Mouse (Mus musculus): Measurements from ENCODE around the gene Meis1. TPM values are rescaled to one million over a fixed set of nuclear protein-coding genes. Genes with fewer than 3 reads are reported as not detected.
A peak's percentile ranks its signal among the peaks of the same experiment; 100 is the strongest.

Meis1 gene
- 2.1 and 2.3 TPM in 2 replicates for polyA plus RNA-seq (2011; ENCODE audit: insufficient read depth, insufficient read length, low read depth, missing spikeins)

DNA sequence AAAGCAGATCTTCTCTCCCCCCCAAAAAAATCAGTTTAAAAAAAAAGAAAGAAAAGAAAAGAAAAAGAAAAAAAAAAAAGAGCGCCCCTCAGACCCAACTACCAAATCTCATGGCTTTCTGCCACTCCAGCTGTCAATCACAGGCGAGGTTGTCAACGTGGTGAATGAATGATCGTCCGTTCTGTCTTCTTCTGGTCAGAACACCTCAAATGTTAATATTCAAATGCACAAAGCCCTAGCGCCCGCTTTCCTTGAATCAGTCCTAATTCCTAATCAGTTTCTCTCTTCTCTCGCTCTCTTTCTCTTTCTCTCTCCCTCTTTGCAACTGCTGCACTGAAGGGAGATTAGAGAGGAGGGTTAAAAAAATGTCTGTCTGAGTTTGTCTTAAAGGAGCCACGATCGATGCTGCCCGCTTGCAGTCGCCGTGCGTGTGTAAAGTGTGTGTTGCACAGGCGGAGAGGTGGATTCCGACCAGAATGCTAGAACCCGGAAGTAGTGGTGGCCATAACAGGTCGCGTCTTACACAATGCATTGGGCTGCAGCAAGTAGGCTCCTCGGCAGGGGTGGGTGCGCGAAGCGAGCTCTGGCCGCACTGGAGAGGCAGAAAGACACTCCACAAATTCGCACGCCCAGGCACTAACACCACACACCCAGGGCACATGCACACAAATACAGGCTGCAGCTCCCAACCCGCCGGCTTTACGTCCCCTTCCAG is at the start of gene Meis1:
Gene Meis1, minus strand, starts transcription at position 497 of the 715 bp plus-strand sequence.
- Histone ChIP-seq H3K4me1 (ENCODE audit: control insufficient read depth, insufficient read depth, low read length) (no peaks in the 10 kb centered on the region), H3K27me3 (ENCODE audit: control insufficient read depth, insufficient read depth, low read length, poor library complexity, severe bottlenecking) (peaks cover 42% of the 10 kb centered on the region), H3K9me3 (replicated peaks; ENCODE audit: control insufficient read depth, insufficient read depth, low read length, poor library complexity, severe bottlenecking) (no peaks in the 10 kb centered on the region), H3K9ac (ENCODE audit: low read depth, poor library complexity, severe bottlenecking) (peak within 1 kb of the TSS; percentile 70), H3K27ac (ENCODE audit: insufficient read depth, low read length) (no peak within 1 kb of the TSS), H3K4me3 (ENCODE audit: low read depth, low read length) (peak within 1 kb of the TSS; percentile 79), H3K36me3 (ENCODE audit: control insufficient read depth, insufficient read depth, low read length, poor library complexity, severe bottlenecking) (no peaks in the 10 kb centered on the region)
- no peak for TF ChIP-seq POLR2A (IDR thresholded peaks at IDR 0.05; ENCODE audit: insufficient read depth, low read length)
- no peak for TF ChIP-seq CTCF (IDR thresholded peaks at IDR 0.05; ENCODE audit: low read depth, low read length)
- peak; percentile 61; the same call in 1 of the 2 replicates for TF ChIP-seq EP300 (IDR thresholded peaks at IDR 0.05; ENCODE audit: insufficient read depth, low read depth, low read length)

DNA sequence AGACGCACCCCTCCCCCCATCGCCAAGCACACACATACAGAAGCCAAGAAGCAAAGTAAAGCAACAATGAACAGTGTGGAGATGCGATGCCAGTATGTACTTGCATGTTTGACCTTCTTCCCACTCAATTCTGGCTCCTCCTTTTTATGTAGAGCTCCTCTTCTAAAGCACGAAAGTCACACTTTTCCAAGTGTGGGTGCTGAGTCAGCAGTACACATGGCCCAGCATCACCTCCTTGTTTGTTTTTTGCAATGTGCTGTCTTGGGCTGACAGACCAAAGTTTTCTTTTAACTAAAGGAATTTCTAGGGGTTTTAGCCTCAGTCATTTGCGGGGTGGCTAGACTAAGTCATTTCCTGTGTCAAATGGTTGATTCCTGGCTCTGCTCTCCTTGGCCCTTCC is 48.5 kb upstream of the Meis1 start:
- Histone ChIP-seq H3K27ac (ENCODE audit: insufficient read depth, low read length) (no peak overlapping the region), H3K27me3 (ENCODE audit: control insufficient read depth, insufficient read depth, low read length, poor library complexity, severe bottlenecking) (no peaks in the 10 kb centered on the region), H3K9me3 (replicated peaks; ENCODE audit: control insufficient read depth, insufficient read depth, low read length, poor library complexity, severe bottlenecking) (peaks cover 15% of the 10 kb centered on the region), H3K4me1 (ENCODE audit: control insufficient read depth, insufficient read depth, low read length) (no peaks in the 10 kb centered on the region), H3K4me3 (ENCODE audit: low read depth, low read length) (no peak overlapping the region), H3K9ac (ENCODE audit: low read depth, poor library complexity, severe bottlenecking) (no peak overlapping the region), H3K36me3 (ENCODE audit: control insufficient read depth, insufficient read depth, low read length, poor library complexity, severe bottlenecking) (no peaks in the 10 kb centered on the region)
- no peak for TF ChIP-seq EP300 (IDR thresholded peaks at IDR 0.05; ENCODE audit: insufficient read depth, low read depth, low read length)
- no peak for TF ChIP-seq POLR2A (IDR thresholded peaks at IDR 0.05; ENCODE audit: insufficient read depth, low read length)
- no peak for TF ChIP-seq CTCF (IDR thresholded peaks at IDR 0.05; ENCODE audit: low read depth, low read length)

GRCm38 (mm10) chr11:19049276-19049675 is 30.5 kb upstream of the Meis1 start:
- Histone ChIP-seq H3K9me3 (replicated peaks; ENCODE audit: control insufficient read depth, insufficient read depth, low read length, poor library complexity, severe bottlenecking) (no peaks in the 10 kb centered on the region), H3K27ac (ENCODE audit: insufficient read depth, low read length) (no peak overlapping the region), H3K9ac (ENCODE audit: low read depth, poor library complexity, severe bottlenecking) (no peak overlapping the region), H3K4me1 (ENCODE audit: control insufficient read depth, insufficient read depth, low read length) (no peaks in the 10 kb centered on the region), H3K36me3 (ENCODE audit: control insufficient read depth, insufficient read depth, low read length, poor library complexity, severe bottlenecking) (no peaks in the 10 kb centered on the region), H3K4me3 (ENCODE audit: low read depth, low read length) (no peak overlapping the region), H3K27me3 (ENCODE audit: control insufficient read depth, insufficient read depth, low read length, poor library complexity, severe bottlenecking) (peaks cover 3% of the 10 kb centered on the region)
- TF ChIP-seq EP300 (IDR thresholded peaks at IDR 0.05; ENCODE audit: insufficient read depth, low read depth, low read length) = no peak
- TF ChIP-seq POLR2A (IDR thresholded peaks at IDR 0.05; ENCODE audit: insufficient read depth, low read length) = no peak
- no peak for TF ChIP-seq CTCF (IDR thresholded peaks at IDR 0.05; ENCODE audit: low read depth, low read length)

- Histone ChIP-seq H3K4me1 (ENCODE audit: control insufficient read depth, insufficient read depth, low read length) (no peaks in the 10 kb centered on the region), H3K27me3 (ENCODE audit: control insufficient read depth, insufficient read depth, low read length, poor library complexity, severe bottlenecking) (no peaks in the 10 kb centered on the region), H3K36me3 (ENCODE audit: control insufficient read depth, insufficient read depth, low read length, poor library complexity, severe bottlenecking) (no peaks in the 10 kb centered on the region), H3K9me3 (replicated peaks; ENCODE audit: control insufficient read depth, insufficient read depth, low read length, poor library complexity, severe bottlenecking) (no peaks in the 10 kb centered on the region), H3K9ac (ENCODE audit: low read depth, poor library complexity, severe bottlenecking) (no peak overlapping the region), H3K4me3 (ENCODE audit: low read depth, low read length) (no peak overlapping the region), H3K27ac (ENCODE audit: insufficient read depth, low read length) (no peak overlapping the region)
- TF ChIP-seq POLR2A (IDR thresholded peaks at IDR 0.05; ENCODE audit: insufficient read depth, low read length) (no peak), EP300 (IDR thresholded peaks at IDR 0.05; ENCODE audit: insufficient read depth, low read depth, low read length) (no peak), CTCF (IDR thresholded peaks at IDR 0.05; ENCODE audit: low read depth, low read length) (no peak)
Measured at GRCm38 (mm10) chr11:19036595-19037166, 17.9 kb upstream of the Meis1 start.

DNA sequence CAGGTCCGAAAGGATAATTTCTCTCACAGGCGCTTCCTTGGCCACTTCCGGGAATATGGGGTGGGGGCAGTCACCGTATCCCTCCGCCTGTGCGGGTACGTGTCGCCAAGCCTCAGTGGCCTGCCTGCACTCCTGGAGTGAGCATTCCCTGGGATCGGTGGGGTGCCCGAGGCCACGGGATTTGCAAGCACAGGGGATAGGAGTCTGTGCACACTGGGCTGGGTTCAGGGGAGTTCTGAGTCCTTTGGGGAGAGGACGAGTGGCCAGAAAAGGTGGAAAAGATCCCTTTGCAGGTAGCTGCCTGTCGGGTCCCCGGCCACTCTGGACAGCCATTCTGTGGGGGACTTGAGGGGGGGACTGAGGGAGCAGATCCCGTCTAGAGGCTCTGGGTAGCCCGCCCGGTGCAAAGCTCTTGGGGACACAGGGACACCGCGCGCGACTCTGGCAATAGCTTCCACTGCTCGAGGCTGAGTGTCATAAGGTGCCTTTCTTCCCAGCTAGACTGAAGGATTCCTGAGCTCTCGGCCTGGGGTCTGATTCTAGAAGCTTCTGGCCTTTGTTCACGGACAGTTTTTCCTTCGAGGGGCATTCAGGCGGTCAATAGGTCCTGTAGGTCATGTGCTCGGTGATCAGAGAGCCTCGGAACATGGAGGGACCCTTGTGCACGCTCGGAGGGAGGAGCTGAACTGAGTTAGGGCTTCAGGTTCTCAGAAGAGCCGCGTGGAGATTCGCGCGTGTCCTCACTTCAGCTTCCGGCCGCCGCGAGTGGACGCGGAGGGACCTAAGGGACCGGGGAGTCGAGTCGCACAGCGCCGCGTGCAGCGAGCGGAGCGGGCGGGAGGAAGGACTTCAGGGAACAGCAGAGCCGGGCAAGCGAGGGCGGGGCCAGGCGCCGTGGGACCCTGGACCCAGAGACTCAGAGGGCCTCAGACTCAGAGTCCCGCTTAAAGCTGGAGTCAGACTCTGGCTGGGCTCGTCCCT is 8.1 kb upstream of the Meis1 start:
- Histone ChIP-seq H3K9ac (ENCODE audit: low read depth, poor library complexity, severe bottlenecking) (peak overlapping the region; percentile 10; the same call in 1 of the 2 replicates), H3K4me1 (ENCODE audit: control insufficient read depth, insufficient read depth, low read length) (no peaks in the 10 kb centered on the region), H3K9me3 (replicated peaks; ENCODE audit: control insufficient read depth, insufficient read depth, low read length, poor library complexity, severe bottlenecking) (no peaks in the 10 kb centered on the region), H3K36me3 (ENCODE audit: control insufficient read depth, insufficient read depth, low read length, poor library complexity, severe bottlenecking) (no peaks in the 10 kb centered on the region), H3K4me3 (ENCODE audit: low read depth, low read length) (peak overlapping the region; percentile 38), H3K27ac (ENCODE audit: insufficient read depth, low read length) (no peak overlapping the region), H3K27me3 (ENCODE audit: control insufficient read depth, insufficient read depth, low read length, poor library complexity, severe bottlenecking) (peaks cover 9% of the 10 kb centered on the region)
- no peak for TF ChIP-seq POLR2A (IDR thresholded peaks at IDR 0.05; ENCODE audit: insufficient read depth, low read length)
- no peak for TF ChIP-seq CTCF (IDR thresholded peaks at IDR 0.05; ENCODE audit: low read depth, low read length)
- no peak for TF ChIP-seq EP300 (IDR thresholded peaks at IDR 0.05; ENCODE audit: insufficient read depth, low read depth, low read length)
